8 mouse cellular contexts compared by ENCODE assay signal in the genomic region with DNA sequence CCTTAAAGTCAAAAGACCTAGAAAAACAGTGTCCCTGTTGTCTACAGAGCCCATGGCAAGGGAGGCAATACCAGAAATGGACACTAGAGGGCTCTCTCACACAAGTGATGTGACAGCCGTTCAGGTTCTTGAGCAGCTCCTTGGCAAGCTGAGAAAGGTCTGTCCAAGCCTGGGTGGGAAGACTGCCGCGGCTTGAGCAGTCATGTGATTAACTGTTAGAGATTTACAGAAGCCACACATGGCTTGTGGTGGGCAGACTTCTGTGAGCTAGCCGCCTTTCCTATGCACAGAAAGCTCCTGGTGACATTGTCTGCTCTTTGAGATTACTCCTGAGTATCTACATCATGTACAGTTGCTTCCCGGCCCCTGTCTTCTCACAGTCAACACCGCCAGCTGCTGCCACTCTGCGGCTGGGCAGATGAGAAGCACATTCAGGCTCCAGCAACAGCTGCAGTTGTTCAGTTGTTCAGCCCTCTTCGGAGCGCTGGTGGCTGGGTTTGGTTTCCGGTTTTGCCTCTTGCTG.
DNase-seq lines count a peak whose midpoint lies in the region.

No protein-coding gene starts in this region.

- H3K27ac ChIP-seq in hindbrain, embryonic 10.5 days, result no peak overlapping the region

- peaks cover 14% of the 10 kb centered on the region for H3K4me1 ChIP-seq in hindbrain, embryonic 10.5 days (replicated peaks)

- H3K27me3 ChIP-seq in hindbrain, embryonic 10.5 days (ENCODE audit: insufficient read depth, poor library complexity, severe bottlenecking), result no peaks in the 10 kb centered on the region

- H3K9me3 ChIP-seq in hindbrain, embryonic 10.5 days, result no peaks in the 10 kb centered on the region

- H3K36me3 ChIP-seq in hindbrain, embryonic 10.5 days, result no peaks in the 10 kb centered on the region

- WGBS in hindbrain, embryonic 10.5 days, result 53% methylated on average over 10 of the region's 10 CpGs

- H3K4me3 ChIP-seq in hindbrain, embryonic 10.5 days, result no peak overlapping the region

- DNase-seq in Muller cell, postnatal 12 days (ENCODE audit: inconsistent ontology term), result peak; percentile 77
- peak; percentile 93 for DNase-seq in cerebellum, adult 9-10 months
- DNase-seq in frontal cortex, adult 2 months (ENCODE audit: extremely low spot score in 1 of 2, low spot score in 1 of 2), result peak; percentile 77 to 98
- DNase-seq in hindbrain, embryonic 10.5 days (ENCODE audit: low spot score), result peak; percentile 87
- DNase-seq in layer of hippocampus, adult 9-10 months (ENCODE audit: low spot score), result peak; percentile 95
- DNase-seq in lung, postnatal 10 days, result peak; percentile 93
- DNase-seq in ovary, postnatal 36 days (ENCODE audit: low spot score), result peak; percentile 70
- DNase-seq in thymus, postnatal 14 days, result peak; percentile 96
